Mouse (Mus musculus): Measurements from ENCODE around the gene Eef1a2. TPM values are rescaled to one million over a fixed set of nuclear protein-coding genes. Genes with fewer than 3 reads are reported as not detected.
"Not testable (repeated sequence)": the region's sequence is repeated elsewhere in the genome, so short reads cannot be mapped to it uniquely, and the experiment has no call there.

The Eef1a2 gene
- total and polyA plus RNA-seq, 3 experiments = 1,031 to 1,646 (median 1,434) TPM

- H3K27me3 ChIP-seq (ENCODE audit: control insufficient read depth, insufficient read depth, low read length) = no peaks in the 10 kb centered on the region
- intact Hi-C loops (cut with DNase I) = no loop called here
- no peaks in the 10 kb centered on the region for H3K36me3 ChIP-seq (ENCODE audit: control insufficient read depth, insufficient read depth, low read length)
- H3K9ac ChIP-seq (ENCODE audit: low read depth, low read length) = no peak overlapping the region
- H3K4me3 ChIP-seq = no peak overlapping the region
- TF ChIP-seq EP300 (IDR thresholded peaks at IDR 0.05; ENCODE audit: insufficient read depth, low read depth, low read length) = no peak
- no peak for TF ChIP-seq POLR2A (IDR thresholded peaks at IDR 0.05; ENCODE audit: insufficient read depth, low read depth, low read length)
- TF ChIP-seq CTCF (IDR thresholded peaks at IDR 0.05) = no peak
- H3K4me1 ChIP-seq (ENCODE audit: control insufficient read depth, insufficient read depth, low read length) = no peaks in the 10 kb centered on the region
- DNase-seq = no peak
- H3K27ac ChIP-seq = no peak overlapping the region
- H3K79me2 ChIP-seq (replicated peaks; ENCODE audit: control insufficient read depth, insufficient read depth, low read length) = no peaks in the 10 kb centered on the region
- WGBS = 83% methylated on average over 4 of the region's 4 CpGs
Measured at GRCm38 (mm10) chr2:181196628-181197300, 40.0 kb upstream of the Eef1a2 start.

DNA sequence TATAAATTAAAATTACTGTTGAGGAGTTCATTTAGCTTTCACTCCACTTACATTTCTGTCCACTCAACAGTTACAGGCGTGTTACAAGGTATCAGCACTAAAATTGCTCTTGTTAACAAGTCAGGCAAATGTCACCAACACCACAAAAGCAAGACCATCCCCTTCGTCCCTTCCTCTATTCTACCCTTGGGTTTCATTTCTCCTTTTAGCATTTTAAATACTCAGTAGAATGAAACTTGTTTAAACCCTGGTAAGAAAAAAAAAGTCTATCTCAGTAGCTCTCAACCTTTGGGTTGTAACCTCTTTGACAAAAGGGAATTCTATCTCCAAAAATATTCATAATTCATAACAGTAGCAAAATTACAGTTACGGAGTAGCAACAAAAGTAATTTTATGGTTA, 36.2 kb upstream of the Eef1a2 start:
- intact Hi-C loops (cut with DNase I) = no loop called here

DNA sequence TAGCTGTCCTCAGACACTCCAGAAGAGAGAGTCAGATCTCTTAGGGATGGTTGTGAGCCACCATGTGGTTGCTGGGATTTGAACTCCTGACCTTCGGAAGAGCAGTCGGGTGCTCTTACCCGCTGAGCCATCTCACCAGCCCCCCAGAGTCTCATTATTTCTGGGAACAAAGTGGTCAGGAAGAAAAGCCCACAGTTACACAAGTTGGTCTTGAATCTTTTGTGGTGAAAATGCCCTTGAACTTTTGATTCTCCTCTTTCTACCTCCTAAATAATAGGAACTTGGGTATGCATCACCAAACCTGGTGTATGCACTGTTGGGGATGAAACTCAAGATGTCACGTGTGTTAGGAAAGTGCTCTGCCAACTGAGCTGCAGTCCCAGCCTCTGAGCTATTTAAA, 35.1 kb upstream of the Eef1a2 start:
- H3K27me3 ChIP-seq (ENCODE audit: control insufficient read depth, insufficient read depth, low read length) = no peaks in the 10 kb centered on the region
- H3K9ac ChIP-seq (ENCODE audit: low read depth, low read length) = no peak overlapping the region
- DNase-seq = no peak
- TF ChIP-seq CTCF (IDR thresholded peaks at IDR 0.05) = no peak
- no peak for TF ChIP-seq EP300 (IDR thresholded peaks at IDR 0.05; ENCODE audit: insufficient read depth, low read depth, low read length)
- no peak for TF ChIP-seq POLR2A (IDR thresholded peaks at IDR 0.05; ENCODE audit: insufficient read depth, low read depth, low read length)
- no peak overlapping the region for H3K4me3 ChIP-seq
- H3K36me3 ChIP-seq (ENCODE audit: control insufficient read depth, insufficient read depth, low read length) = peaks cover 6% of the 10 kb centered on the region; the same call in 1 of the 2 replicates
- H3K79me2 ChIP-seq (replicated peaks; ENCODE audit: control insufficient read depth, insufficient read depth, low read length) = no peaks in the 10 kb centered on the region
- intact Hi-C loops (cut with DNase I) = no loop called here
- H3K27ac ChIP-seq = no peak overlapping the region
- 65% methylated on average over 4 of the region's 4 CpGs for WGBS
- H3K4me1 ChIP-seq (ENCODE audit: control insufficient read depth, insufficient read depth, low read length) = peaks cover 8% of the 10 kb centered on the region

More for the DNA sequence above, 36.2 kb upstream of the Eef1a2 start:
- H3K27ac ChIP-seq = no peak overlapping the region
- TF ChIP-seq POLR2A (IDR thresholded peaks at IDR 0.05; ENCODE audit: insufficient read depth, low read depth, low read length) (no peak), EP300 (IDR thresholded peaks at IDR 0.05; ENCODE audit: insufficient read depth, low read depth, low read length) (no peak), CTCF (IDR thresholded peaks at IDR 0.05) (no peak)
- no peaks in the 10 kb centered on the region for H3K27me3 ChIP-seq (ENCODE audit: control insufficient read depth, insufficient read depth, low read length)
- 60% methylated on average over 3 of the region's 3 CpGs for WGBS
- H3K4me3 ChIP-seq = no peak overlapping the region
- peaks cover 8% of the 10 kb centered on the region for H3K4me1 ChIP-seq (ENCODE audit: control insufficient read depth, insufficient read depth, low read length)
- H3K79me2 ChIP-seq (replicated peaks; ENCODE audit: control insufficient read depth, insufficient read depth, low read length) = no peaks in the 10 kb centered on the region
- peaks cover 6% of the 10 kb centered on the region; the same call in 1 of the 2 replicates for H3K36me3 ChIP-seq (ENCODE audit: control insufficient read depth, insufficient read depth, low read length)
- no peak overlapping the region for H3K9ac ChIP-seq (ENCODE audit: low read depth, low read length)
- no peak for DNase-seq

DNA sequence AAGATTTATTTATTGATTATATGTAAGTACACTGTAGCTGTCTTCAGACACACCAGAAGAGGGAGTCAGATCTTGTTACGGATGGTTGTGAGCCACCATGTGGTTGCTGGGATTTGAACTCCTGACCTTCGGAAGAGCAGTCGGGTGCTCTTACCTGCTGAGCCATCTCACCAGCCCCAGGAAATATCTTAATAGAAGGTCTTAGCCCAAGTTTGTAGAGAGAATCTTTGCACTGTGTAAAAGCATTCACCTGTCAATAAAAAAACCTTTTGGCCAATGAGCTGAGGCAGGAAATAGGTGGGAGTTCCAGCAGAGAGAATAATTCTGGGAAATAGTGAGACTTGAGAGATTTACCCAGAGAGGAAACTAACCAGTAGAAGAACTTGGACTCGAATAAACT, 34.6 kb upstream of the Eef1a2 start:
- H3K9ac ChIP-seq (ENCODE audit: low read depth, low read length); H3K4me3 ChIP-seq; H3K36me3 ChIP-seq (ENCODE audit: control insufficient read depth, insufficient read depth, low read length); H3K79me2 ChIP-seq (replicated peaks; ENCODE audit: control insufficient read depth, insufficient read depth, low read length); H3K27me3 ChIP-seq (ENCODE audit: control insufficient read depth, insufficient read depth, low read length); H3K27ac ChIP-seq; DNase-seq; intact Hi-C loops (cut with DNase I); H3K4me1 ChIP-seq (ENCODE audit: control insufficient read depth, insufficient read depth, low read length): not testable (repeated sequence)
- WGBS = 54% methylated on average over 4 of the region's 4 CpGs

DNA sequence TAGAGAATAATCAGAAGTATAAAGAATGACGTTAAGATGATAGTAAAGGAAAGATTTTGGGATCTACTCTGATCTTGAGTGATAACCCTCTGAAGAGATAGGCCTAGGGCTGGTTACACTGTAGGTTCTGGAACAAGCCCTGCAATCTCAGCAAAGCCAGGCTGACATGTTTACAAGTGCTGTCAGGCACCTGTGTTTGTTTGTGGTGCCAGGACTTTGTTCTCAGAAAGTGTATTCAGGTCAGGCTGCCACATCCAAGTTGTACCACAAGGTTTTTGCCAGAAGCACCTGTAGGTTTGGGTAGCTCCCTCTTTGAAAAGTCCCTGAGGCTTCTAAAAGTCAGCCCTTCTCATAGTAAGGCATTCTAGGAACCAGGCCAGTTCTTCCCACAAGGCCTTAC, 32.5 kb upstream of the Eef1a2 start:
- Histone ChIP-seq H3K4me1 (ENCODE audit: control insufficient read depth, insufficient read depth, low read length) (peaks cover 8% of the 10 kb centered on the region), H3K36me3 (ENCODE audit: control insufficient read depth, insufficient read depth, low read length) (peaks cover 6% of the 10 kb centered on the region; the same call in 1 of the 2 replicates), H3K27ac (peak overlapping the region; percentile 89), H3K9ac (ENCODE audit: low read depth, low read length) (no peak overlapping the region), H3K79me2 (replicated peaks; ENCODE audit: control insufficient read depth, insufficient read depth, low read length) (no peaks in the 10 kb centered on the region), H3K4me3 (no peak overlapping the region), H3K27me3 (ENCODE audit: control insufficient read depth, insufficient read depth, low read length) (no peaks in the 10 kb centered on the region)
- intact Hi-C loops (cut with DNase I) = loop anchor here (2.0 to 10.0 kb wide), 4 partner anchors 21 to 395 kb away; partner anchors contain the start of gene Uckl1
- TF ChIP-seq POLR2A (IDR thresholded peaks at IDR 0.05; ENCODE audit: insufficient read depth, low read depth, low read length) = no peak
- no peak for TF ChIP-seq EP300 (IDR thresholded peaks at IDR 0.05; ENCODE audit: insufficient read depth, low read depth, low read length)
- TF ChIP-seq CTCF (IDR thresholded peaks at IDR 0.05) = no peak
- DNase-seq = no peak
- WGBS = 50% methylated on average over 1 of the region's 1 CpGs

DNA sequence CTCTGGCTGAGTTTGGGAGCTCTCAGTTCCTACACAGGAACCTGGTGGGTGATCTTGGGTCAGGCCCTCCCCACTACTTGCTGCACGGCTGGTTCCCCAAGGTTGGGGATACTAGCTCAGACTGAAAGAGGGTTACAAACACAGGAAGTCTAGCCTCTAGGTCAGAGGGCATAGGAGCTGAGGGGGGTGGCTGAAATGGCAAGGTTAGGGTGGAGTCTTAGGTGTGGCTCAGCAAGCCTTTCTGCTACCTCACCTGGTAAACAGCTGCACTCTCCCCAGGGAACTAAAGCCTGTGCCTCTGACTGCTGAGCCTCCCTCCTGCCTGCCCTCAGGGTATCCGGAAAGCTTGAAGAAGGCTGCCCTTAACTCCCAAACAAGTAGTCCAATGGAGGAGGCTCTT, 31.9 kb upstream of the Eef1a2 start:
- TF ChIP-seq POLR2A (IDR thresholded peaks at IDR 0.05; ENCODE audit: insufficient read depth, low read depth, low read length) (no peak), EP300 (IDR thresholded peaks at IDR 0.05; ENCODE audit: insufficient read depth, low read depth, low read length) (no peak), CTCF (IDR thresholded peaks at IDR 0.05) (no peak)
- no peaks in the 10 kb centered on the region for H3K27me3 ChIP-seq (ENCODE audit: control insufficient read depth, insufficient read depth, low read length)
- H3K9ac ChIP-seq (ENCODE audit: low read depth, low read length) = peak overlapping the region; percentile 30; the same call in 1 of the 2 replicates
- peak overlapping the region; percentile 89 for H3K27ac ChIP-seq
- H3K4me3 ChIP-seq = no peak overlapping the region
- intact Hi-C loops (cut with DNase I) = loop anchor here (2.0 to 10.0 kb wide), 4 partner anchors 22 to 396 kb away; partner anchors contain the start of gene Uckl1
- no peaks in the 10 kb centered on the region for H3K79me2 ChIP-seq (replicated peaks; ENCODE audit: control insufficient read depth, insufficient read depth, low read length)
- peaks cover 6% of the 10 kb centered on the region; the same call in 1 of the 2 replicates for H3K36me3 ChIP-seq (ENCODE audit: control insufficient read depth, insufficient read depth, low read length)
- peak; percentile 43 to 54 for DNase-seq
- peaks cover 8% of the 10 kb centered on the region for H3K4me1 ChIP-seq (ENCODE audit: control insufficient read depth, insufficient read depth, low read length)
- WGBS = 35% methylated on average over 2 of the region's 2 CpGs

Data from heart, adult 2 months (tissue).